Mouse (Mus musculus) limb, embryonic 14.5 days (tissue): ENCODE results near the gene Tapt1. TPM values are rescaled to one million over a fixed set of nuclear protein-coding genes. Genes with fewer than 3 reads are reported as not detected.

Experiments
- ATAC-seq: fragments of 200-750 bp; cut with Nextera tagmentation; 2 replicates; pipeline ENCODE4 v1.8.0; 2017; ENCODE audit warnings: low read depth, moderate number of reproducible peaks, moderate TSS enrichment; ENCODE audit not compliant: low FRiP score
- DNase-seq: peaks from one replicate; pipeline ENCODE4 v3.0.0-alpha.2; 2015; ENCODE audit warnings: low spot score
- H3K27ac ChIP-seq: fragments of 300-500 bp; sonication (generic); replicated peaks from 2 replicates; pipeline ENCODE4 v1.5.1; 2014; ENCODE audit warnings: low read depth, mild to moderate bottlenecking, low read length, moderate library complexity, mixed read lengths
- H3K27me3 ChIP-seq: fragments of 300-500 bp; sonication (generic); 2 replicates; pipeline ENCODE4 v1.6.1; 2014; ENCODE audit warnings: low read length, mixed read lengths; ENCODE audit not compliant: control insufficient read depth, insufficient read depth
- H3K36me3 ChIP-seq: fragments of 300-500 bp; sonication (generic); 2 replicates; pipeline ENCODE4 v1.6.1; 2014; ENCODE audit warnings: mild to moderate bottlenecking, low read length, moderate library complexity, mixed read lengths; ENCODE audit not compliant: control insufficient read depth, insufficient read depth
- H3K4me1 ChIP-seq: fragments of 300-500 bp; sonication (generic); 2 replicates; pipeline ENCODE4 v1.6.1; 2014; ENCODE audit warnings: antibody characterized with exemption, low read length, mixed read lengths; ENCODE audit not compliant: control insufficient read depth, insufficient read depth
- H3K4me2 ChIP-seq: fragments of 300-500 bp; sonication (generic); replicated peaks from 2 replicates; pipeline ENCODE4 v1.6.1; 2014; ENCODE audit warnings: low read depth, mild to moderate bottlenecking, low read length, moderate library complexity; ENCODE audit not compliant: severe bottlenecking
- H3K4me3 ChIP-seq: fragments of 300-500 bp; sonication (generic); replicated peaks from 2 replicates; pipeline ENCODE4 v1.5.1; 2014; ENCODE audit warnings: low read length
- H3K9ac ChIP-seq: fragments of 300-500 bp; sonication (generic); 2 replicates; pipeline ENCODE4 v1.6.1; 2014; ENCODE audit warnings: mild to moderate bottlenecking, low read depth, low read length, moderate library complexity; ENCODE audit not compliant: severe bottlenecking
- H3K9me3 ChIP-seq: fragments of 300-500 bp; sonication (generic); 2 replicates; pipeline ENCODE4 v1.6.1; 2016; ENCODE audit warnings: low read length; ENCODE audit not compliant: control insufficient read depth
- POLR2A ChIP-seq: fragments of 200-500 bp; IDR thresholded peaks from 2 replicates; pipeline ENCODE4 v1.8.0; 2012; ENCODE audit warnings: inconsistent platforms, mild to moderate bottlenecking, moderate library complexity, borderline replicate concordance; ENCODE audit not compliant: insufficient read depth, insufficient read length; ENCODE audit errors: extremely low read depth
- WGBS: fragments of 180-500 bp; shearing (Covaris S2); extraction: QIAGEN DNeasy Blood & Tissue Kit; methylation state at CpG from one replicate; pipeline ENCODE4 v1.1.7; 2014; 5-methylcytosine and 5-hydroxymethylcytosine counted together
- polyA plus RNA-seq, 2 experiments: library from polyadenylated mRNA; depleted of rRNA in 1 of 2; stranded (reverse) in 1 of 2; unstranded in 1 of 2; fragments of >200 nt; fragmentation: Nextera tagmentation in 1 of 2; extraction: Ambion mirVana in 1 of 2; gene quantifications; 2 replicates each; pipeline versions ENCODE4 v1.2.1 to v1.2.3; 2012 to 2014

Gene Tapt1
- polyA plus RNA-seq, 2 experiments, result 36.0 to 47.9 TPM

- WGBS, result 87% methylated on average over 2 of the region's 2 CpGs
- TF ChIP-seq POLR2A, result no peak
- ATAC-seq, result no peak
- no peak for DNase-seq
- H3K9ac ChIP-seq, result no peak overlapping the region
- no peaks in the 10 kb centered on the region for H3K27me3 ChIP-seq
- no peaks in the 10 kb centered on the region for H3K9me3 ChIP-seq
- H3K4me1 ChIP-seq, result 0 out of 2 replicates have a peak, but pooled peaks cover 3% of the 10 kb centered on the region
- no peak overlapping the region for H3K27ac ChIP-seq
- peaks cover 19% of the 10 kb centered on the region for H3K36me3 ChIP-seq
- no peak overlapping the region for H3K4me2 ChIP-seq
- H3K4me3 ChIP-seq, result no peak overlapping the region
These were observed 12.4 kb downstream of the Tapt1 start for GRCm38 (mm10) chr5:44214025-44214424.

GRCm38 (mm10) chr5:44213391-44213790 is 13.0 kb downstream of the Tapt1 start:
- Histone ChIP-seq H3K4me3 (no peak overlapping the region), H3K9me3 (no peaks in the 10 kb centered on the region), H3K4me2 (no peak overlapping the region), H3K4me1 (0 out of 2 replicates have a peak, but pooled peaks cover 3% of the 10 kb centered on the region), H3K36me3 (peaks cover 21% of the 10 kb centered on the region), H3K27me3 (no peaks in the 10 kb centered on the region), H3K9ac (no peak overlapping the region), H3K27ac (no peak overlapping the region)
- WGBS, result 93% methylated on average over 5 of the region's 5 CpGs
- ATAC-seq (no peak), DNase-seq (no peak)
- no peak for TF ChIP-seq POLR2A

- ATAC-seq, result no peak
- no peak for TF ChIP-seq POLR2A
- 91% methylated on average over 6 of the region's 6 CpGs for WGBS
These were observed 14.5 kb downstream of the Tapt1 start for GRCm38 (mm10) chr5:44211818-44212465.

GRCm38 (mm10) chr5:44207286-44207685 is 19.1 kb downstream of the Tapt1 start:
- ATAC-seq, result no peak
- Histone ChIP-seq H3K4me3 (no peak overlapping the region), H3K36me3 (peaks cover 21% of the 10 kb centered on the region), H3K4me2 (no peak overlapping the region), H3K9me3 (no peaks in the 10 kb centered on the region), H3K27me3 (no peaks in the 10 kb centered on the region), H3K4me1 (no peaks in the 10 kb centered on the region), H3K27ac (no peak overlapping the region), H3K9ac (no peak overlapping the region)
- 85% methylated on average over 4 of the region's 4 CpGs for WGBS
- no peak for TF ChIP-seq POLR2A
- DNase-seq, result no peak

More at GRCm38 (mm10) chr5:44211818-44212465, 14.5 kb downstream of the Tapt1 start:
- H3K36me3 ChIP-seq, result peaks cover 21% of the 10 kb centered on the region
- H3K27ac ChIP-seq, result no peak overlapping the region
- H3K27me3 ChIP-seq, result no peaks in the 10 kb centered on the region
- no peaks in the 10 kb centered on the region for H3K4me1 ChIP-seq
- H3K9me3 ChIP-seq, result no peaks in the 10 kb centered on the region
- no peak overlapping the region for H3K4me2 ChIP-seq
- no peak for DNase-seq
- H3K9ac ChIP-seq, result no peak overlapping the region
- no peak overlapping the region for H3K4me3 ChIP-seq

GRCm38 (mm10) chr5:44206651-44207050 is 19.8 kb downstream of the Tapt1 start:
- no peak overlapping the region for H3K4me3 ChIP-seq
- H3K4me2 ChIP-seq, result no peak overlapping the region
- no peak overlapping the region for H3K27ac ChIP-seq
- H3K9ac ChIP-seq, result no peak overlapping the region
- TF ChIP-seq POLR2A, result no peak
- H3K4me1 ChIP-seq, result no peaks in the 10 kb centered on the region
- H3K27me3 ChIP-seq, result no peaks in the 10 kb centered on the region
- DNase-seq (no peak), ATAC-seq (no peak)
- H3K9me3 ChIP-seq, result no peaks in the 10 kb centered on the region
- H3K36me3 ChIP-seq, result peaks cover 21% of the 10 kb centered on the region
- 75% methylated on average over 5 of the region's 5 CpGs for WGBS
